Mouse (Mus musculus): ENCODE data around the gene Cdk8. TPM values are rescaled to one million over a fixed set of nuclear protein-coding genes. Genes with fewer than 3 reads are reported as not detected.

The Cdk8 gene
- total and polyA plus RNA-seq, 3 experiments: 139 to 745 (median 154) TPM

DNA sequence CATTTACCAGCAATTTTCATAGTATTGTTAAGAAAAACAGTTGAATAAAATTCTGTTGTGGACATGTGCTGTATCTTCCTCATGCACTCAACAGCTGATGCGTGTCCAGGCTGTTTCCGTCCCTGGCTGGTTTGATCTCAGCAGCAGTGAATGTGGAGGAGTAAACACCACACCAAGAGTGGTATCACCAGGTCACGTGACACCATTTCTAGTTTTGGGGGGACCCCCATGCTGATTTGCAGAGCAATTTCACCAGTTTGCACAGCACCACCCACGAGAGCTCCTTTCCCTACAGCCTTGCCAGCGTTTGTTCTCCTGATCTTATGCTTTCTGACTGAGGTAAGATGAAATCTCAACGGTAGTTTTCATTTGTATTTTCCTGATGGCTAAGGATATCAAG lies 116.1 kb downstream of the Cdk8 start:
- DNase-seq (ENCODE audit: low read depth, low spot score): no peak
- Histone ChIP-seq H3K9me3 (replicated peaks; ENCODE audit: insufficient read depth, low read length) (no peaks in the 10 kb centered on the region), H3K9ac (ENCODE audit: control insufficient read depth, low read depth, low read length, poor library complexity, severe bottlenecking) (no peak overlapping the region), H3K27ac (ENCODE audit: control insufficient read depth, low read depth, low read length) (no peak overlapping the region), H3K4me3 (ENCODE audit: control insufficient read depth in 1 of 2, insufficient read depth in 1 of 2, low read depth in 2 of 2, low read length in 2 of 2) (no peak overlapping the region), H3K36me3 (ENCODE audit: control insufficient read depth in 1 of 2, insufficient read depth in 2 of 2, low read length in 2 of 2) (no peaks in the 10 kb centered on the region), H3K79me2 (ENCODE audit: control insufficient read depth, insufficient read depth, low read length, poor library complexity) (no peaks in the 10 kb centered on the region), H3K27me3 (ENCODE audit: control insufficient read depth in 1 of 2, insufficient read depth in 2 of 2, low read length in 2 of 2) (no peaks in the 10 kb centered on the region), H3K4me1 (ENCODE audit: control insufficient read depth in 1 of 2, insufficient read depth in 2 of 2, low read length in 2 of 2) (no peaks in the 10 kb centered on the region)
- TF ChIP-seq USF1 (IDR thresholded peaks at IDR 0.05; ENCODE audit: low read depth, low read length): peak; percentile 40; the same call in 1 of the 2 replicates
- TF ChIP-seq MAZ (IDR thresholded peaks at IDR 0.05; ENCODE audit: low read depth, low read length): no peak
- TF ChIP-seq SIN3A (IDR thresholded peaks at IDR 0.05; ENCODE audit: low read length): no peak
- TF ChIP-seq POLR2A (IDR thresholded peaks at IDR 0.05; ENCODE audit: control insufficient read depth in 1 of 2, insufficient read depth in 1 of 2, low read depth in 1 of 2, low read length in 2 of 2, poor library complexity in 1 of 2): no peak
- no peak for TF ChIP-seq SMC3 (IDR thresholded peaks at IDR 0.05; ENCODE audit: low read depth, low read length)

DNA sequence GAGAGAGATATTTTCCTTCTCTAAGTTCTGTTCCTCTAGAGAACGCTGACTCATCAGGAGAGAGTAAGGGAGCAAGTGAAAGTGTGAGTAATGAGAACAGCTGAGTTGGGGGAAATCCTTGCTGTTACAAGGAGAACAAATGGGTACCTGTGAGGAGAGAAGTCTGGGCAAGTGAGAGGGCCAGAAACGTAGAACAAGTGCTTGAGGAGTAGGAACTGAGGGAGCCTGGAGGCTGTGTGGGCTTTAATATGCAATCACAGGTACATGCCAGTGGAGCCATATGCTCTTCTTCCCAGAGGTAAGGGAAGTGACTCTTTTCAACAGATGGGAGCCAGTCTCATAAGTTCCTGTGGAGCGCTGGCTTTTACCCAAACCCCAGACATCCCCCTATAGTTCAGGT lies 118.2 kb downstream of the Cdk8 start:
- H3K4me3 ChIP-seq (ENCODE audit: control insufficient read depth in 1 of 2, insufficient read depth in 1 of 2, low read depth in 2 of 2, low read length in 2 of 2): no peak overlapping the region
- no peaks in the 10 kb centered on the region for H3K9me3 ChIP-seq (replicated peaks; ENCODE audit: insufficient read depth, low read length)
- TF ChIP-seq GABPA (IDR thresholded peaks at IDR 0.05; ENCODE audit: low read depth, low read length) (no peak), ETS1 (IDR thresholded peaks at IDR 0.05; ENCODE audit: low read depth, low read length) (no peak), TBP (IDR thresholded peaks at IDR 0.05; ENCODE audit: low read depth, low read length) (no peak), MAFK (IDR thresholded peaks at IDR 0.05; ENCODE audit: borderline replicate concordance, low read depth, low read length) (no peak), MAX (IDR thresholded peaks at IDR 0.05; ENCODE audit: low read length) (no peak)
- H3K79me2 ChIP-seq (ENCODE audit: control insufficient read depth, insufficient read depth, low read length, poor library complexity): no peaks in the 10 kb centered on the region
- no peaks in the 10 kb centered on the region for H3K36me3 ChIP-seq (ENCODE audit: control insufficient read depth in 1 of 2, insufficient read depth in 2 of 2, low read length in 2 of 2)
- no peaks in the 10 kb centered on the region for H3K27me3 ChIP-seq (ENCODE audit: control insufficient read depth in 1 of 2, insufficient read depth in 2 of 2, low read length in 2 of 2)
- DNase-seq (ENCODE audit: low read depth, low spot score): no peak
- no peak overlapping the region for H3K9ac ChIP-seq (ENCODE audit: control insufficient read depth, low read depth, low read length, poor library complexity, severe bottlenecking)
- H3K4me1 ChIP-seq (ENCODE audit: control insufficient read depth in 1 of 2, insufficient read depth in 2 of 2, low read length in 2 of 2): no peaks in the 10 kb centered on the region
- H3K27ac ChIP-seq (ENCODE audit: control insufficient read depth, low read depth, low read length): no peak overlapping the region

DNA sequence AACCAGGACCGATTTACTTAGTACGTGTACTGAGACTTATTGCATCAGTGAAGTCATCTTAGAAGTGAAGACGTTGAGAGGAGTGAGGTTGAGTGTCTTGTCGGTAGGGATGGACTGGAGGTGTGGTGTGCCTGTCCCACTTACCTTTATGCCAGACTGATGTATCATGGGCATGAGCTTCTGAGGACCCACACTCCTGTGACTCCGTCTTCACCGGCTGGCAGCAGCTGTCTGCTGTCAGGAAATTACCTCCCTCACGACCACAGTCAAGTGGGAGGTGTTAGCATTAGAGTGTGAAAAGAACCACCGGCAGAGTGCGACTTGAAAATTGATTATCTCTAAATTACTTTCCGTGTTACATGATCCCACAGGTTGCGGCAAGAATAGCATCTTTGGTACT lies 119.8 kb downstream of the Cdk8 start:
- H3K27me3 ChIP-seq (ENCODE audit: control insufficient read depth in 1 of 2, insufficient read depth in 2 of 2, low read length in 2 of 2): no peaks in the 10 kb centered on the region
- TF ChIP-seq POLR2A (IDR thresholded peaks at IDR 0.05; ENCODE audit: control insufficient read depth in 1 of 2, insufficient read depth in 1 of 2, low read depth in 1 of 2, low read length in 2 of 2, poor library complexity in 1 of 2) (no peak), ELF1 (IDR thresholded peaks at IDR 0.05; ENCODE audit: low read depth, low read length) (no peak), TAL1 (IDR thresholded peaks at IDR 0.05; ENCODE audit: low read length) (no peak), TBP (IDR thresholded peaks at IDR 0.05; ENCODE audit: low read depth, low read length) (no peak), RCOR1 (IDR thresholded peaks at IDR 0.05; ENCODE audit: low read depth, low read length) (no peak), GATA1 (IDR thresholded peaks at IDR 0.05; ENCODE audit: low read depth, low read length) (no peak), TCF12 (IDR thresholded peaks at IDR 0.05; ENCODE audit: low read depth, low read length) (no peak), EP300 (IDR thresholded peaks at IDR 0.05; ENCODE audit: low read depth in 1 of 2, low read length in 2 of 2) (no peak), MYC (IDR thresholded peaks at IDR 0.05; ENCODE audit: low read depth, low read length) (no peak), CHD2 (IDR thresholded peaks at IDR 0.05; ENCODE audit: low read length) (no peak)
- H3K27ac ChIP-seq (ENCODE audit: control insufficient read depth, low read depth, low read length): no peak overlapping the region
- no peaks in the 10 kb centered on the region for H3K79me2 ChIP-seq (ENCODE audit: control insufficient read depth, insufficient read depth, low read length, poor library complexity)
- no peaks in the 10 kb centered on the region for H3K4me1 ChIP-seq (ENCODE audit: control insufficient read depth in 1 of 2, insufficient read depth in 2 of 2, low read length in 2 of 2)
- H3K9ac ChIP-seq (ENCODE audit: control insufficient read depth, low read depth, low read length, poor library complexity, severe bottlenecking): no peak overlapping the region
- H3K9me3 ChIP-seq (replicated peaks; ENCODE audit: insufficient read depth, low read length): no peaks in the 10 kb centered on the region
- no peaks in the 10 kb centered on the region for H3K36me3 ChIP-seq (ENCODE audit: control insufficient read depth in 1 of 2, insufficient read depth in 2 of 2, low read length in 2 of 2)
- H3K4me3 ChIP-seq (ENCODE audit: control insufficient read depth in 1 of 2, insufficient read depth in 1 of 2, low read depth in 2 of 2, low read length in 2 of 2): no peak overlapping the region
- DNase-seq (ENCODE audit: low read depth, low spot score): no peak

Data from MEL (cell line).